7 mouse cellular contexts compared by ENCODE assay signal in the genomic region with DNA sequence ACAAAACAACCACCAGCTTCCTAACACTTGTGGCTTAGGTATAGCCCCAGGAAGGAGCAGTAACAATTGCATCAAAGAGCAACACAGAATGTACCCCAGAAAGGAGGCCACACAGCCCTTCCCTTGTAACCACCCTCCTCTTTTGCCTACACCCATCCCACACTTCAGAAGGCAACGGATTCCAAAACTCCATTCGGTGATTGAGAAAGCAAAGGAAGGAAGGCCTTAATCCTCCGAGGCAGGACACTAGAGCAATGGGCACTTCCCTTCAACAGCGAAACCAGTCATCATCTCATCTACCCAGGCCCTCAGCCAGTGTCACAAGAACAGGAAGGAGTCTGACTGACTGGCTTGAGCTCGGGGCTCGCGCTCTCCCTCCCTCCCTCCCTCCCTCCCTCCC.
DNase-seq lines count a peak whose midpoint lies in the region; ATAC-seq and TF ChIP-seq lines count a peak whose summit lies in the region.

No protein-coding gene starts in this region.

- no peak for TF ChIP-seq CTCF in C2C12 (IDR thresholded peaks at IDR 0.05; ENCODE audit: control insufficient read depth, insufficient read depth, insufficient read length)
- TF ChIP-seq CTCF in MEL (IDR thresholded peaks at IDR 0.05 in 2 of 3, conservative IDR thresholded peaks at IDR 0.05 in 1 of 3; ENCODE audit: control insufficient read depth in 1 of 3, insufficient read depth in 1 of 3, low read depth in 2 of 3, low read length in 3 of 3, poor library complexity in 1 of 3, severe bottlenecking in 1 of 3) = no peak

- H3K36me3 ChIP-seq in C2C12 (ENCODE audit: control insufficient read depth, insufficient read depth) = no peaks in the 10 kb centered on the region
- H3K36me3 ChIP-seq in MEL (ENCODE audit: control insufficient read depth in 1 of 2, insufficient read depth in 2 of 2, low read length in 2 of 2) = peaks cover 0 to 10% of the 10 kb centered on the region in 2 experiments; a peak in 2 of 4 replicates
- no peaks in the 10 kb centered on the region for H3K36me3 ChIP-seq in forebrain, embryonic 13.5 days (ENCODE audit: poor library complexity, severe bottlenecking)
- no peaks in the 10 kb centered on the region for H3K36me3 ChIP-seq in intestine, embryonic 14.5 days (ENCODE audit: control insufficient read depth, insufficient read depth, low read length)

- H3K27me3 ChIP-seq in C2C12 (ENCODE audit: control insufficient read depth, insufficient read depth, insufficient read length) = no peaks in the 10 kb centered on the region
- H3K27me3 ChIP-seq in MEL (ENCODE audit: control insufficient read depth in 1 of 2, insufficient read depth in 2 of 2, low read length in 2 of 2) = no peaks in the 10 kb centered on the region
- no peaks in the 10 kb centered on the region for H3K27me3 ChIP-seq in forebrain, embryonic 13.5 days
- no peaks in the 10 kb centered on the region for H3K27me3 ChIP-seq in intestine, embryonic 14.5 days (replicated peaks; ENCODE audit: control insufficient read depth, insufficient read depth, low read length)

- H3K4me3 ChIP-seq in C2C12 (ENCODE audit: insufficient read depth, poor library complexity, severe bottlenecking) = peak overlapping the region; percentile 40
- H3K4me3 ChIP-seq in MEL (ENCODE audit: control insufficient read depth in 1 of 2, insufficient read depth in 1 of 2, low read depth in 2 of 2, low read length in 2 of 2) = peak overlapping the region; percentile 61 to 86
- no peak overlapping the region for H3K4me3 ChIP-seq in forebrain, embryonic 13.5 days
- no peak overlapping the region for H3K4me3 ChIP-seq in intestine, embryonic 14.5 days (ENCODE audit: low read depth, low read length)

- ATAC-seq in forebrain, embryonic 13.5 days = no peak
- ATAC-seq in intestine, embryonic 14.5 days (replicated peaks; ENCODE audit: low FRiP score, low TSS enrichment, low read depth) = no peak

- DNase-seq in MEL (ENCODE audit: low read depth, low spot score) = peak; percentile 76
- peak; percentile 58 for DNase-seq in intestine, embryonic 14.5 days (ENCODE audit: low spot score)
- DNase-seq in lung, postnatal 14 days = peak; percentile 45
- peak; percentile 78 to 79 for DNase-seq in spleen, postnatal 36 days (ENCODE audit: low spot score in 2 of 2)
- no peak for DNase-seq in ovary, postnatal 36 days (ENCODE audit: low spot score)

- peaks cover 75% of the 10 kb centered on the region for H3K79me2 ChIP-seq in C2C12 (ENCODE audit: control insufficient read depth, insufficient read depth)
- H3K79me2 ChIP-seq in MEL (ENCODE audit: control insufficient read depth, insufficient read depth, low read length, poor library complexity) = peaks cover 2% of the 10 kb centered on the region; the same call in 1 of the 2 replicates

- 0 out of 4 replicates have a peak, but pooled peaks of 1 of the 2 experiments have one; percentile 6 for TF ChIP-seq EP300 in MEL (IDR thresholded peaks at IDR 0.05; ENCODE audit: low read depth in 1 of 2, low read length in 2 of 2)

- H3ac ChIP-seq in C2C12 (ENCODE audit: control insufficient read depth, insufficient read length, low read depth) = peak overlapping the region; percentile 39

- peaks cover 5 to 7% of the 10 kb centered on the region in 2 experiments; a peak in 3 of 4 replicates for H3K4me1 ChIP-seq in MEL (ENCODE audit: control insufficient read depth in 1 of 2, insufficient read depth in 2 of 2, low read length in 2 of 2)
- H3K4me1 ChIP-seq in forebrain, embryonic 13.5 days = peaks cover 33% of the 10 kb centered on the region
- peaks cover 14% of the 10 kb centered on the region for H3K4me1 ChIP-seq in intestine, embryonic 14.5 days (replicated peaks; ENCODE audit: control insufficient read depth, insufficient read depth, low read length)

- peaks cover 32% of the 10 kb centered on the region for H3K79me3 ChIP-seq in C2C12 (ENCODE audit: low read depth)

- peak overlapping the region; percentile 79 for H3K27ac ChIP-seq in MEL (ENCODE audit: control insufficient read depth, low read depth, low read length)
- H3K27ac ChIP-seq in forebrain, embryonic 13.5 days = peak overlapping the region; percentile 31; the same call in 1 of the 2 replicates
- H3K27ac ChIP-seq in intestine, embryonic 14.5 days (ENCODE audit: low read depth) = peak overlapping the region; percentile 65

- TF ChIP-seq POLR2A in MEL (IDR thresholded peaks at IDR 0.05; ENCODE audit: control insufficient read depth in 1 of 2, insufficient read depth in 1 of 2, low read depth in 1 of 2, low read length in 2 of 2, poor library complexity in 1 of 2) = peak in 1 of 2 experiments; percentile 44; a peak in 1 of 4 replicates

- peak overlapping the region; percentile 28 for H3K4me2 ChIP-seq in forebrain, embryonic 13.5 days
- peak overlapping the region; percentile 30; the same call in 1 of the 2 replicates for H3K4me2 ChIP-seq in intestine, embryonic 14.5 days (ENCODE audit: low read length)

- peak overlapping the region; percentile 84 for H3K9ac ChIP-seq in MEL (ENCODE audit: control insufficient read depth, low read depth, low read length, poor library complexity, severe bottlenecking)
- no peak overlapping the region for H3K9ac ChIP-seq in forebrain, embryonic 13.5 days
- no peak overlapping the region for H3K9ac ChIP-seq in intestine, embryonic 14.5 days (ENCODE audit: low read length)

- TF ChIP-seq RAD21 in MEL (IDR thresholded peaks at IDR 0.05; ENCODE audit: low read depth, low read length) = no peak

- 6% methylated on average over 7 of the region's 7 CpGs for WGBS in forebrain, embryonic 13.5 days
- WGBS in intestine, embryonic 14.5 days = 13% methylated on average over 7 of the region's 7 CpGs

- H3K9me3 ChIP-seq in MEL (replicated peaks; ENCODE audit: insufficient read depth, low read length) = no peaks in the 10 kb centered on the region
- H3K9me3 ChIP-seq in forebrain, embryonic 13.5 days (replicated peaks) = no peaks in the 10 kb centered on the region
- no peaks in the 10 kb centered on the region for H3K9me3 ChIP-seq in intestine, embryonic 14.5 days (ENCODE audit: control insufficient read depth, low read length)

TF ChIP-seq in C2C12, 6 proteins besides CTCF, POLR2A, EP300 and RAD21:
- no peak for TF ChIP-seq MYOD1 (IDR thresholded peaks at IDR 0.05; ENCODE audit: control insufficient read depth, insufficient read length, low read depth)
- TF ChIP-seq CEBPB (IDR thresholded peaks at IDR 0.05; ENCODE audit: low read depth) = no peak
- TF ChIP-seq USF1 (IDR thresholded peaks at IDR 0.05; ENCODE audit: low read depth) = no peak
- TF ChIP-seq FOSL1 (IDR thresholded peaks at IDR 0.05; ENCODE audit: insufficient read depth, low read length, poor library complexity, severe bottlenecking) = no peak
- TF ChIP-seq MYOG (IDR thresholded peaks at IDR 0.05; ENCODE audit: control insufficient read depth, extremely low read depth, insufficient read length) = no peak

TF ChIP-seq in MEL, 35 proteins besides CTCF, POLR2A, EP300 and RAD21:
- TF ChIP-seq UBTF (IDR thresholded peaks at IDR 0.05; ENCODE audit: borderline replicate concordance, insufficient read depth, low read depth, low read length) (no peak), TBP (IDR thresholded peaks at IDR 0.05; ENCODE audit: low read depth, low read length) (0 out of 2 replicates have a peak, but pooled peaks have one; percentile 20), MAZ (IDR thresholded peaks at IDR 0.05; ENCODE audit: low read depth, low read length) (peak; percentile 70; the same call in 1 of the 2 replicates), NELFE (IDR thresholded peaks at IDR 0.05; ENCODE audit: low read depth, low read length) (peak; percentile 11; the same call in 1 of the 2 replicates), ZNF384 (IDR thresholded peaks at IDR 0.05; ENCODE audit: low read depth, low read length) (no peak), SIN3A (IDR thresholded peaks at IDR 0.05; ENCODE audit: low read length) (peak; percentile 40; the same call in 1 of the 2 replicates)
TF ChIP-seq in MEL: peak in this region for 4.

Comparison
In these comparisons a context has a peak if more than half of its experiments do, and no peak if none do; other contexts are left out.
1. H3K4me3 ChIP-seq: peak in C2C12 (single experiment) and MEL (2 of 2); none in forebrain, embryonic 13.5 days (single experiment) and intestine, embryonic 14.5 days (single experiment).
2. Peak in every context shown above with its lines, with median percentiles within 50 percentile points of each other: H3K27ac ChIP-seq.